Mouse (Mus musculus): ENCODE results near the gene Gpr37. TPM values are rescaled to one million over a fixed set of nuclear protein-coding genes. Genes with fewer than 3 reads are reported as not detected.

Gpr37 gene
- 0.33 and 0.35 TPM in 2 replicates for polyA plus RNA-seq (2015; fragmentation: Nextera tagmentation; extraction: Ambion mirVana)

DNA sequence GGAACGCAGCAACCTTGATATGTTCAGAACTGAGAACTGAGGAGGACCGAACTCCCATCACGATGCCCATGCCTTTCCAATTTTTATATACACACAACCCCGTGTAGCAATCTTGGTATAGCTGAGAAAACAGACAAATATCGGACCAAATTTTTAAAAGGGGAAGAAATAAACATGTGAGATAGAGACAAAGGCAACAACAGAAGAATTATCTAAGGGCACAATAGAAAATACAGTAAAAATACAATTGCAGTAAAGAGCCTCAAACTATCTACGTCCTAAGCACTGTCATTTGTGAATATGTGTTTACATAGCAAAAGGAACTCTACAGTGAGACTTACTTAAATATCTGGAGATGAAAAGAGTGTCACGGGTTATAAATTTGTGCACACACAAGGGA lies at the start of gene Gpr37:
TSS of gene Gpr37 (minus strand) at position 101 of the 400 bp plus-strand sequence.
- no peak for DNase-seq (ENCODE audit: low spot score)

DNA sequence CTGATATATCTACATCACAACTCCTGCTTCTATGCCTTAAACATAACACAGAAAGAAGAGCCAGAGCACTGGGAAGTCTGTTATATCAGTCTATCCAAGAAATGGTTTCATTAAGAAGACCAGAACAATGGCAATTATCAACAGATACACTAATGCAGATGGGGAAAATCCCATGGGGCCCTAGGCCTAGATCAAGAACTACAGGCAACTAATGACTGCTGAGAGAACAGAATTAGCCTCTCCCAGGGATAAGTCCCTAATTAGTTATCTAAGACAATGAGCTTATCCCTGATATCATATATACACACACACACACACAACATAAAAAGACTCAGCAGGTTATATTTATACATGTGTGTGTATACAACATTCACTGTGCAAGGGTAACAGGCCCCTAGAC lies 46.0 kb upstream of the Gpr37 start:
- no peak for DNase-seq (ENCODE audit: low spot score)

DNA sequence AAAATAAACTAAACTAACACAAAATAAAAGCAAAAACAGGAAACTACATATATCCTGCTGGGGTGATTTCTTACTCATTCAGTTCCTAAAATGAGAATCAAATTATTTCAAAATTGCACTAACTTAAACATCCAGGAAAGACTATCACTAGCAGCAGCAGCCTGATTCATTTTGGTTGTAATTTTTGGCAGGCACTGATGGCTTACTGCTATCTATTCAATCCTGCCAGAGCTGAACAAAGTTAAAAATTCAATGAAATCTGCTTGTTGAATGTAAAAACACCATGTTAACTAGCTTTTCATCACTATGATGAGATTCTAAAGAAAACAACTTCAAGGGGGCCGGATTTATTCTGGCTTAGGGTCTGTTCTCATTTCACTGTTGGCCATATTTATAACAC lies 36.0 kb upstream of the Gpr37 start:
- DNase-seq (ENCODE audit: low spot score) = no peak

DNA sequence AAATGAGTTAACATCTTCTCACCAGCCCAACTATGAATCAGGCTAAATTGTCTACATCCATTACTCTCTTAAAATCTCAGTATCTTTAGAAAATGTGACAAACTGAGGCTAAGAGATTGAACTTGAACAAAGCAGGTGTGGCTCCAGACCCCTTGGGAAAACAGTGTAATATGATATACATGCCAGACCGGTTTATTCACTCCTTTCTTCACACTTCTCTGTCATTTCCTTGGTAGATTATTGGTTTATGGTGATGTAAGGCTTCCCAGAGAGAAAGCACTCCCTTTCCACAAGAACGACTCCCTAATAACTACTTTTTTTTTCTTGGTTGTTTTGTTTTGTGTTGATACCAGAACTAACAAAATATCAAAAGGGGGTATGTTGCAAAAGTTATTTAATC lies 20.1 kb upstream of the Gpr37 start:
- DNase-seq (ENCODE audit: low spot score) = no peak

DNA sequence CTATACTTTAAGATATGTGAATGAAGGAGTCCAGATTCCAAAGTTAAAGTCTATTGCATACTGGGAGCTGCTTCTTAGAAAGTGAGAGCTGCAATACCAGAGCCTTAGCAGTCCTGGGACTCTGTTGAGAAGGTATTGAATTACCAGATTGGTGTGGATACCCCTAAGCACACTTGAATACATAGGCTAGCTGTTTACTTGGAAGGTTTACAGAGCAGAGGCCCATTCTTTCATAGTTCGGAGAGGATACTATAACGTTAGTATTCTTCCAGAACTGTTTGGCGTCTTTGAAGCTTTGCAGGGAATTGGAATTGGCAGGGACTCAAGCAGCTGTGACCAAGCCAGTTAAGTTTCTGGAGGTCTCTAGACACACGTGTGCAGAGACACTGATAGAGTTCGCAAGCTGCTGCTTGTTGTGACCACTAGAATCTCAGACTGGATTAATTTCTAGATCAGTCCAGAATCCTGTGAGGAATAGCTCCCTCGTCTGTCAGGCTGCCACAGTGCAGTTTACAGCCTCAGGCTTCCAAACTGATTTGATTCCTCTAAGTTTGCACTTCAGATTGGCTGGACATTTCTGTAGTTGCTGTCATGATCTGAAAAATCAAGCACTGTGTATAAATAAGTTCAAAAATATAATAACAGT lies 18.8 kb upstream of the Gpr37 start:
- DNase-seq (ENCODE audit: low spot score) = no peak

DNA sequence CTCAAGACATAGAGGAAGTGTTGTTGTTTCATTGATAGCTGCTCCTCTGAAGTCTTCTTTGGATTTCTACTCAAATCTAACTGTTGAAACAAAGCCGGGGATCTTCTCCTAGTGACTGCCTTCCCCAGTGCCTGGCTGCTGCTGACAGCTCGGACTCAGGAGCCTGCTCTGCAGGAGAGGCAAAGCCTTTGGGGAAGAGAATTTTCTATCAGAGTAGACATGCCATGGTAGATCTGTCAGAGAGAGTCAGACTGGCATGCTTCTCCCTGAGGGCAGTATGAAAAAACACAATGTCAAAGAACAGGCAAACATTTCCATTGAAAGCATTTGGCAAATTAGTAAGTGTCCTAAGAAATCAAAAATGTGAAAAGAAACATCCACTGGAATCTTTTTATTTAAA lies 9.4 kb upstream of the Gpr37 start:
- DNase-seq (ENCODE audit: low spot score) = no peak

DNA sequence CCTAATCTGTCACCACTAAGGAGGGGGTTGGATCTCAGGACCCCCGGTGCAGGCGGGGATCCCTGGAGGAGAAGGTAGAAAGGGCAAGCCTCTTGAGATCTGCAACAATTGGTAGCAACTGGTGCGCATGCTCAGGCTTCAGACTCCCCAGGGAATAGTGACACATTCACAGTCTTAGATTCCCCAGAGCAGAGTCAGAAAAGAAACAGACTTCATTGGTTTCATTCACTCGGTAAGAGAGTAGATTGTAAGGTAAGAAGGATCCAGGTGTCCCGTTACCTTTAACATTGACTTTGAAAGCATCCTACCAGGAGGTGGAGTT lies 284 bp downstream of the Gpr37 start:
- DNase-seq (ENCODE audit: low spot score) = no peak

DNA sequence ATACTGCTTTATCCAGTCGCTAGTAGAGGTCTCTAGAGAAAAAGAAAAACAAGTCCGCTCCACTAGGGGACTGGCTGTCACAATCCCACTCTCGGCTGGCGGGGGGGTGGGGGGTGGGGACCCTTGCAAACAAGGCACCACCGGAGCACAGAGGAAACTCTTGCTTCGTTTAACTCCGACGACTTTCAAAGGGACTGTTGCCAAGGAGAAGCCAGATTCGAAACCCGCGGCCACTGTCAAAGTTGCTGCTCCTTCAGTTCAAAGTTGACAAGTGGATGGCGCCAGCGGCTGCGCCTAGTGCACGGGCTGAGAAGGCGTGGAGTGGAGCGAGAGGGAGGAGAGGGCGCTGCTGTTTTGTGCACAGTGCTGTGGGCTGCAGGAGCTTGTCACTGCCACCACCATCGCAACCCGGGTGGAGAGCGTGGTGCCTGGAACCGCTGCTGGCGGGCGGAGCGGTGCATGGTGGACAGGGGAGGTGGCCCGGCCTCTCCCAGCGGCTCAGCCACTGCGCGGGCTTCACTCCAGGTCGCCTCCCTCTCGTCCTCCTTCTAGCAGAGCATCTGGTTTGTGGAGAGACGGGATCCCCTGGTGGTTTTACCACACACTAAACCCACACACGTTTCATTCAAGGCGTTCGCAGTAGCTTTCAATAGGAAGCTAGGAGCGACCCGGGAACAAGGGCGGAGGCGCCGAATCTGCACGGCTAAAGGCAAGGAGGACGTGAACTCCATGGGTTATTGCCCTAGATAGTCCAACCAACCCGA lies 827 bp downstream of the Gpr37 start:
- DNase-seq (ENCODE audit: low spot score) = no peak

DNA sequence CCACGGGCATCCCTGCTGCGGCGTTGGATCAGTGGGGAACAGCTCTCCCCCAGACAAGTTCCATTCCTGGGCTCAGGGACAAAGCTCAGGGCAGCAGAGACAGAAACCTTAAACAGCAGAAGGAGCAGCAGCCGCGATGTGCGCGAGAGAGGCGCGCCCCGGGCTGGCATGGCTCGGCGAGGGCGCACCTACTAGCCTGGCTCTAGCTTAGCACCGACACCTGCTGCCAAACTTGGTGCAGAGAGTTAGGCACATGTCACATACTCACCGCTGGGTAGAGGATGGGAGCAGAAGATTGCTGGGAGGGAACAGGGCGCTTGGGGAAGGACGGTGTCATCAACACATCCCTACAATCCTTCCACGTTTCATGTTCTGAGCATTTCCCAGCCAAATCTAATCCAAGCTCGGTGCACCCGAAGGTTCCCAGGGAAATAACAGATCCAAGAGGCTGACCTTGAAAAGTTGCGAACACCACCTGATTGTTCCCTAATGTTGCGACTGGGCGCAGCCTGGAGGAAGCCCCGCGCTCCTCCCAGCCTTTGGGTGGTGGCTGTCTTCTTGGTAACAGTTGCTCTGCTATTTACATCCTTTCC lies 1.5 kb downstream of the Gpr37 start:
- DNase-seq (ENCODE audit: low spot score) = no peak

DNA sequence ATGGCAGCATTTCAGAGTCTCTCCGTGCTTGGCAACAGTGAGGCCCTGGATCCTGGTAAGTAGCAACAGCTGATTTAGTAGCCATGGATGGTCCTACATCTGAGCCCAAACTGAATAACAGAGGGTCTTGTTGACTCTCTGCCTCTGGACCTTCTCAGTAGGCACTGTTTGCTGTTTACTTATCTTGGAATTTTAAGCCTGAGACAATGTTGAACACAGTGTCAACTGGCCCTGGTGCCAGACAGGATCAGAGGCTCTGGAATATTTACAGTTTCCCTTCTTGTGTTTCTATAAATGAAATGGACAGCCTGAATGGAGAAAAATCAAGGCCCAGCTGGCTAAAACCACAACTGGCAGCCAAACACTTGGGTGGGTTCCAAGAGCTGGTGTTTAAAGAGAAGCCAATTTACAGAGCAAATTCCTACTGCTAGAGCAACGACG lies 3.7 kb downstream of the Gpr37 start:
- DNase-seq (ENCODE audit: low spot score) = no peak

DNA sequence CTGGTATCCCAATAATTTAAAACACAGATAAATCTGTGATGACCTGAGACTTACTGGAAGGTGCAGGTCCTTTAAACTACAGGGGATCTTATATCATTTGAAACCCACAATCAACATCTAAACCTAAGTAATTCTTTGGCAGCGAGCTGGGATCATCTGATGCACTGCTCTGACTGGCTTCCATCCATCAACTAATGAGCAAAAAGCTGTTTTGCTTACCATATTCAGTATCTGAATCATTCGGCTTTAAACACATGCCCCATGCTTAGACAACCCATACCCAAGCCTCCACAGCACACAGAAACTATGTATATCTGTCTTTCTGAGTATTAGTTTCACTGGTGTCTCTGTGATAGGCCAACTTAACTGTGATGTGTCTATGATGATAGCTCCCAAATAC lies 6.1 kb downstream of the Gpr37 start:
- DNase-seq (ENCODE audit: low spot score) = no peak

DNA sequence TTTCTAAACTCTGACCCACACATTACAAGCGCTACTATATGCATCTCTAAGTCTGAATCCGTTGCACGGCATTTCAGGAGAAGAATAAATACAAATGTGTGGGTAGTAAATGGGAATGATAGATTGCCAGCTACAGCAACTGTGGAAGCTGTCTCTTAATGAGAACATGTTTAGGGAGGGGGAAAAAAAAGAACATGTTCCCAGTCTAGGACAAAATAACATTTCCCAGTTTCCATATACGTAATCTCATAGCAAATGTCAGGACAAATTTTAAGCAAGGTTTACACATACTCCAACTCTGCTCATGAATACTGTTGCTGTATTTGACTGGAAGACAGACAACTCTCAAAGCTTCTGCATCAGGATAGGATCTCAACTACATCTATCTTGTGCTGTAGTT lies 15.4 kb downstream of the Gpr37 start:
- DNase-seq (ENCODE audit: low spot score) = no peak

DNA sequence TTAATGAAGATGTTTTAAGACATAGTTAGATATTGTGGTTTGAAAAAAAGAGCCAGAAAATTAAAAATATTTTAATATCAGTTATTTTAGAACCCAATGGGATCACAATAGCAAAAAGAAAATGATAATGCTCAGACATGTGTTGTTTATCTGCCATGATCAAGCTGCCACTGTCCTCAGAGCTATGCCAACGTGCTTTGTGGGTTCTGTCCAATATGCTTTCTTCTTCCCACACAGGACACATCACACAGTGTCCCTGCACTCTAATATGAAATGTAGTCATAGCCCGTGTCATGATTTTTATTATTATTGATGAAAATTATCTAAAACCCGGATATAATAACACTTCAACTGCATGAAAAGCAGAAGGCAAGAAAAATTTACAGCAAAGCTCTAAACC lies 16.7 kb downstream of the Gpr37 start:
- DNase-seq (ENCODE audit: low spot score) = no peak

DNA sequence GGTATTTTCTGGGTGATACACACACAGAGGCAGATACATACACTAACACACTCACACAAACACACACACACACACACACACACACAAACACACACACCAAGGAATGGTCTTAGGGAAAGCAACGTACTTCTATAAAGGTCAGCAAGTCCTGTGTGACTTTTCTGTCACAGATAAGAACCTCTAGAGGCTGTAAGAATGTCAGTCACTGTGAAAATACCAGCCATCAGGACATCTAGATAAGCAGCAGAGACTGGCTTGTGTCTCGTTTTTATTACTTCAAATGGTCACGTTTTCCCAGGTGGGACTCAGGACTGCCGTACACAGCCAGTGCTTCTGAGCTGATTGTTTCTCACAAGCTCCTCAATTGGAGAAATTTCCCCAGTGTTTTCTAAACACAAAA lies 20.4 kb downstream of the Gpr37 start:
- no peak for DNase-seq (ENCODE audit: low spot score)

DNA sequence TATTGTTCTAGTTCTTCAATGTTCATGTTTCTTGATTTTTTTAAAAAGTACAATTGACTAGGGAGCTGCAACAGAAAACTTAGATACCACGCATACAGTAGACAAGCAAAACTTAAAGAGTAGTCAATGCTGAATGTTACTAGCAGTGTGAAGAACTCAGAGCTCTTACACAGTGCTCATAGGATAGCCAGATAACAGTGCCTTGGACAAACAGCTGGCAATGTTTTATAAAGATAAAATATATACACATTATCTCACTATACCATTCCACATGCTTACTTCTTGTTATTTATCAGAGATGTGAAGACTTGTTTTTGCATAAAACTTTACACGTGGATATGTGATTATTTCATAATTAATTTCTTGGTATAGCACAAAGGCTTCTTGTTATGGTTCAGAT lies 26.6 kb downstream of the Gpr37 start:
- DNase-seq (ENCODE audit: low spot score) = no peak

DNA sequence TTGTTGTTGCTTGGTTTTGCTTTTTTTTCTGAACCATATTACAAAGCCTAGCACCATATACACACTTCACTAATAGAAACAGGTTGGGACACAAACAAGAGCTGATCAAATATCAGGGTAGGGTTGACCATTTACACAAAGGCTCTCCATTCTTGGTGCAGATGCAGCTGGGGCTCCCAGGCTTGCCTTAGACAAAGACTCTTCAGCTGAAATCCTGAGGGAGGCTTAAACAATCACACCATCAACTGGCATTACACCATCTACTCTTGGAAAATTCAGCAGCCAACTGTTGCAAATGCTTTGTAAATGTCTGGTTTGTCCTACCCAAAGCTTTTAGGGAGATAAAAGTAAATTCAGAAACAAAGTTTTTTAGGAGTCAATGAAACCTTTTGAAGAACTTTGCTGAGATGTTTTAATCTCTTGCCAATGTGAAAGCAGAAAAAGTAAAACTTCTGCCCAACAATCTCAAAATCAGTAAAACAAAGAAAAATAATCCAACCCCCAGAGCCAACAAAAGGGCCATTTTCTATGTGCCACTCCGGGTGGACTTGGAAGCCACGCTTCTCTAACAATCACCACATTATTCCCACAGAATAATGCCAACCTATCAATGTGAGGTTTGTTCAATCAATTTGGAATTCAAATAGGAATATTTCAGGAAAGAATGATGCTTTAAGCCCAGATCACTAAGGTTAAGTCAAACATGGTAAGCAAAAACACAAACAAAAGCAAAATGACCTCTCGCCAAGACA lies 30.4 kb downstream of the Gpr37 start:
- DNase-seq (ENCODE audit: low spot score) = no peak

Other genes with a start within 250 kb of the Gpr37 start
- 33.7 and 36.4 TPM in 2 replicates for gene Pot1a, start 118.5 kb upstream of the Gpr37 start, polyA plus RNA-seq (2015; fragmentation: Nextera tagmentation; extraction: Ambion mirVana)